In the genomic region with DNA sequence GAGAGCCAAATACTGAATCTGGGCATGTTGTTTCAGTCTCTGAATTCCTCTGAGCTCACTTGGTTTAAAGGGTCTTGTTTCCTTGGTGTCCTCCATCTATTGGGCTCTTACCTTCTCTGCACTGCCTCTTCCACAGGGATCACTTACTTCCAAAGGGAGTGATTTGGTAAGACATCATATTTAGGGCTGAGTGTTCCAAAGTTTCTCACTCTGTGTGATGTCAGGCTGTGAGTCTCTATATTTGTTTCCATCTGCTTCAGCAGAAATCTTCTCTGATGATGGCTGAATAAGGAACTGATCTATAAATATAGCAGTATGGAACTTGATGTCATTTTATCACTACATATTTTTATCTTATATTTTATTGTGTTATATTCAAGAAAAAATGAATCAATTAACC, we compare ENCODE assay signal across 17 mouse cellular contexts.
"Had no signal": no experiment of that assay in that cellular context is flagged by ENCODE, and none has a peak within 500 bp of the region (broad histone marks: within the 10 kb centered on the region; RNA-seq: fewer than 3 reads in every experiment).

No protein-coding gene starts in this region.

- H3K4me1 ChIP-seq: neural tube, embryonic 12.5 days; neural tube, embryonic 13.5 days; neural tube, embryonic 15.5 days; stomach, embryonic 15.5 days had no signal

- H3K27me3 ChIP-seq: neural tube, embryonic 12.5 days; neural tube, embryonic 13.5 days; neural tube, embryonic 15.5 days; stomach, embryonic 15.5 days had no signal

- H3K27ac ChIP-seq: neural tube, embryonic 12.5 days; neural tube, embryonic 13.5 days; neural tube, embryonic 15.5 days; stomach, embryonic 15.5 days; stomach, postnatal 0 days had no signal

- H3K4me3 ChIP-seq: neural tube, embryonic 12.5 days; neural tube, embryonic 13.5 days; neural tube, embryonic 15.5 days; stomach, embryonic 15.5 days had no signal

- DNase-seq: retina, postnatal 1 day; right cerebral cortex, adult 18-20 months; right cerebral cortex, postnatal 14 days; right cerebral cortex, postnatal 25 days; right cerebral cortex, postnatal 4 days; spleen, adult 18-20 months; thymus, adult 18-20 months; thymus, adult 2 months; thymus, postnatal 14 days; thymus, postnatal 25 days; thymus, postnatal 36 days; thymus, postnatal 4 days had no signal

- H3K4me2 ChIP-seq: neural tube, embryonic 12.5 days; neural tube, embryonic 13.5 days; neural tube, embryonic 15.5 days; stomach, embryonic 15.5 days had no signal

- H3K9me3 ChIP-seq: neural tube, embryonic 12.5 days; neural tube, embryonic 13.5 days; neural tube, embryonic 15.5 days; stomach, embryonic 15.5 days had no signal

- H3K36me3 ChIP-seq: neural tube, embryonic 12.5 days; neural tube, embryonic 13.5 days; neural tube, embryonic 15.5 days; stomach, embryonic 15.5 days had no signal

- H3K9ac ChIP-seq: neural tube, embryonic 12.5 days; neural tube, embryonic 13.5 days; neural tube, embryonic 15.5 days; stomach, embryonic 15.5 days had no signal
